Mouse (Mus musculus) cerebellum, adult 9-10 months (tissue): ENCODE results near the gene C730034F03Rik.
A peak's percentile ranks its signal among the peaks of the same experiment; 100 is the strongest.

ENCODE experiments used
- DNase-seq: peaks from one replicate; pipeline ENCODE4 v3.0.0; 2022

Gene C730034F03Rik

DNA sequence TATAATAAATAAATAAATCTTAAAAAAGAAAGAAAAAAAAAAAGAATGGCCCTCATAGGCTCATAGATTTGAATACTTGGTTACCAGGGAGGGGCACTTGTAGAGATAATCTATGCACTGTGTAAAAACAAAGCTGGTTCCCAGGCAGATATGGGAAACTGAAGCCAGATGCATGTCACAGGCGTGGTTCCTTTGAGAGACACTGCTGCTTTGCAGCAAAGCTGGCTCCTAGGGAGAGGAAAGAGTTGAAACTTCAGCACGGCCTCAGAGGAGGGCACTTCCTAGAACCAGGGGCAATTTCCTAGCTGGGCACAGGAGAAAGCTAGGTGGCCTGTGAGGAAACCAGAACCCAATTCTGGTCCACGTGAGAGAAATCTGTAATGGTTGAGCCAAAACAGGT lies 4.7 kb downstream of the C730034F03Rik start:
- no peak for DNase-seq

- DNase-seq = no peak
Measured at GRCm38 (mm10) chr15:89435878-89436277, 6.5 kb downstream of the C730034F03Rik start.

DNA sequence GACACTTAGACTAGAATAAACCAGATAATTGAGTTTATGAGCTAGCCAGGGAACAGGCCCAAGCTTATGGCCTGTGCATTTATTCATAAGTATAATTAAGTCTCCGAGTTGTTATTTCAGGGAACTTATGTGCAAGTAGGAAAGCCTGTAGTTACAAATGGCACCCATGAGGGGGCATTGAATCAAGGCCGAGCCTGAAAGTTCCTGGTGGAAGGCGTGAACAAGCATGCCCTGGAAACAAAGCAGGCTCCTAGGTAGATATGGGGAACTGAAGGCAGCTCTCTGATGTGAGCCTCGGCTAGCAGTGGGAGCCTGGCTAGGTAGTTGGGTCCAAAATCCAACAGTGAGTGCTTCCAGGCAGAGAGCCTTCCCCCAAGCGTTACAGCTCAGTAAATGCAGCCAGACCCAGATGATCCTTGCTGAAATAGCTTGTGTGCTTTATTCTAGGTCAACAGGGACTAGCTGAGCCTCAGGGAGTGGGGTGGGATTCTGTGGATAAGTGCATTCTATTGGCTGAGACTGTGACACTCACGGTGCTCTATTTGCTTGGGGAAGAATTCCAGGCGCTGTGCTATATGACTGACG lies 13.2 kb downstream of the C730034F03Rik start:
- DNase-seq = peak; percentile 46

- DNase-seq = peak; percentile 46
Measured at GRCm38 (mm10) chr15:89452906-89453864, 23.8 kb downstream of the C730034F03Rik start.

GRCm38 (mm10) chr15:89453865-89454478 lies 24.6 kb downstream of the C730034F03Rik start, which contains the start of gene Mapk8ip2:
Gene Mapk8ip2 (plus strand): TSS chr15:89453913.
- DNase-seq = peak; percentile 83

DNA sequence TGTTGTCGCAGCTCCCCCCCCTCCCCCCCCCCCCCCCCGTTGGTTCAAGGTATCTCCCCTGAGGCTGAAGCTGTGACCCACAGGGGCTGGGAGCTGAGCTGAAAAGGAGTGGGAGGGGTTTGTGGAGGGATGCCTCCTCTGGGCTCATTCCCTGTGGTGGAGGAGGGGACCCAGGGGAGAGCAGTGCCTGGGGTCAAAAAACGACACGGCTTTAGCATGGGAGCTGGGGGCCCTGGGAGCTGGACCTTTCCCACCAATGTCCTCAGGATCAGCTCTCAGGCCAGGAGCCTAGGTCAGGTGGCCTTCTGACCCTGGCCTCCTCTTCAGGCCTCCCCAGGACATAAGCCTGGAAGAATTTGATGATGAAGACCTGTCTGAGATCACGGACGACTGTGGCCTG lies 25.5 kb downstream of the C730034F03Rik start:
- no peak for DNase-seq

DNA sequence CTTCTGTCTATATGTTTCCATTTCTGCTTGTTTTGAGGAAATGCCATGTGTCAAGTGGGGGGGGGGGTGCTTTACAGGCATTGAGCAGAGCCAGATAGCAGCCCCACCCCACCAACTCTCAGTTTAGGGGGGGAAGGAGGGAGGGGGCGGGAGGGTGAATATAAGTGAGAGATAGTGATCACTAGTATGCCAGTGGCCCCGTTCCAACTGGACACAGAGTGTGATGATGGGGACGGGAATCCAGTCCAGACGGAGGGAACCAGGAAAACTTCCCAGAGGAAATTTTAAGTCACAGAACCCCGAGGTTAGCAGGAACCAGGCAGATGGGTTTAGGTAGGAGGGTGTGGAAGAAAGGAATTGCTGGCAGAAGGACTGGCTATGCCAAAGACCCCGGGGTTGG lies 26.3 kb downstream of the C730034F03Rik start:
- peak; percentile 52 for DNase-seq

GRCm38 (mm10) chr15:89458942-89459341 lies 29.6 kb downstream of the C730034F03Rik start:
- no peak for DNase-seq

GRCm38 (mm10) chr15:89459821-89460220 lies 30.4 kb downstream of the C730034F03Rik start:
- peak; percentile 49 for DNase-seq

GRCm38 (mm10) chr15:89460298-89460697 lies 30.9 kb downstream of the C730034F03Rik start:
- peak; percentile 69 for DNase-seq

DNA sequence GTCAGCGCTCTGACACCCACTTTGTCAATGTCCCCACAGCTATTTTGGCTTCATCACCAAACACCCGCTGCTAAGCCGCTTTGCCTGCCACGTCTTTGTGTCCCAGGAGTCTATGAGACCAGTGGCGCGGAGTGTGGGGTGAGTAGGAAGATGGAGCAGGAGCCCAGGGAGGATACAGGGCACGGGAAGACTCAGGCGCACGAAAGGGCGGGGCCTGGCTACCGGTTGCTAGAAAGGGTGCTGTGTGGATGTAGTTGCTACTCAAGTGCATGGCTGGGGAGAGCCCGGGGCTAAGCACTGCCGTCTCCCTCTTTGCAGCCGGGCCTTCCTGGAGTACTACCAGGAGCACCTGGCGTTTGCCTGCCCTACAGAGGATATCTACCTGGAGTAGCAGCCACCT lies 31.9 kb downstream of the C730034F03Rik start:
- peak; percentile 44 for DNase-seq

DNA sequence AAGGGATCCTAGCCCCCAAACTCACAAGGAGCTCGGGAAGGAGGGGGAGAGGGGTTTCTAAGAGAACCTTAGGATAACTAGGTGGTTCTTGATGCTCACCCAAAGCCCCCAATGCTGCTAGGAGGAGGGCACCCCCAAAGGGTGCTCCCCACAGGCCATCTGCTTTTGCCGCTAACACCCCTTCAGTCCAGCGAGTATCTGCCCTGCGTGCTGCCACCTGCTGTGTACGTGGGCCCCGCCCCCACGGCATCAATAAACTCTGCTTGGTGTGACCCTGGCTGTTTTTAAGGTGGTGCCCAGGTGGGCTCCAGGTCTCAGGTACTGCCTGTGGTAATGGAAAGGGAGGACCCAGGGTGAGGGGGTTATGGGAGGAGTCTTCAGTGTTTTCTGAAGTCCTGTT lies 32.8 kb downstream of the C730034F03Rik start:
- peak; percentile 28 for DNase-seq

- peak; percentile 55 for DNase-seq
Measured at GRCm38 (mm10) chr15:89463334-89464235, 34.2 kb downstream of the C730034F03Rik start.

GRCm38 (mm10) chr15:89465052-89465451 lies 35.7 kb downstream of the C730034F03Rik start:
- DNase-seq = peak; percentile 50

GRCm38 (mm10) chr15:89468577-89468976 lies 39.2 kb downstream of the C730034F03Rik start:
- peak; percentile 82 for DNase-seq

DNA sequence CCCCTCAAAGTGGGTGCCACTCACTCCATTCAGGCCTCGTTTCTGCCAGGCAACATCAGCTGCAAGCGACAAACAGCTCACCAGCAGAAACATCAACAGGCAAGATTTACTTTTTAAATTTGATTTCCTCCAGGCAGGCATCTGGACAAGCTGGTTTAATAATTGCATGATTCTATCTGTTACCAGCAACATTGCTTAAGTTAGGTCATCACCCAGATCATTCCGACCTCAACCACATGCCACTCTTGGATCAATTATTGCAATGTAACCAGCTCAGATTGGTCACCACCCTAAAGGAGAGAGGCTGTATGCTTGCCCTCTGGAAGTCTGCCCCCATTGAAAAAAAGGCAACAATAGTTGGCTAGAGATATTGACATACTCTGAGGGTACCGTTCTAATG lies 42.1 kb downstream of the C730034F03Rik start:
- DNase-seq = peak; percentile 15

- DNase-seq = peak; percentile 49
Measured at GRCm38 (mm10) chr15:89473370-89473769, 44.0 kb downstream of the C730034F03Rik start.

DNA sequence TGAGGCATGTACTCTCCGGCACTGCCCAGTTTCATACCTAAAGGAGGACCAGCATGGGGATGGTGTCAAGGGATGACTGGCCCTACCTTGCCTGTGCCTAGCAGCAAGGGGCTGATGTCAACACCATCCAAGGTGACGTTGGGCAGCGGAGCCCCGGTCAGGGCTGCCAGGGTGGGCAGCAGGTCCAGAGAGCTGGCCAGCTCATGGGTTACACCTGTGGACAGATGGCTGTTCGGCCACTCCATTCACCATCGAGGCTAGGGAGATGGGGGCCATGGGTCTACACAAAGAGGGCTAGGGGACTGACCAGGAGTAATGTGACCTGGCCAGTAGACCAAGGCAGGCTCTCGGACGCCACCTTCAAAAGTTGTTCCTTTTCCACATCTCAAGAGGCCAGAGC lies 44.5 kb downstream of the C730034F03Rik start:
- DNase-seq = peak; percentile 43

GRCm38 (mm10) chr15:89474596-89475292 lies 45.4 kb downstream of the C730034F03Rik start:
- peak; percentile 65 for DNase-seq

GRCm38 (mm10) chr15:89475293-89475600 lies 45.9 kb downstream of the C730034F03Rik start:
- no peak for DNase-seq

- peak; percentile 96 for DNase-seq
Measured at GRCm38 (mm10) chr15:89475611-89476474, 46.5 kb downstream of the C730034F03Rik start.
